Mouse (Mus musculus) brain, embryonic 14.5 days (tissue): ENCODE results near the gene Sumo1.

ENCODE experiments used
- CTCF ChIP-seq: fragments of 200-500 bp; IDR thresholded peaks from 2 replicates; pipeline ENCODE4 v1.5.1; 2012; ENCODE audit warnings: inconsistent platforms, mild to moderate bottlenecking, moderate library complexity, borderline replicate concordance; ENCODE audit not compliant: insufficient read depth, insufficient read length; ENCODE audit errors: extremely low read depth
- POLR2A ChIP-seq: fragments of 200-500 bp; IDR thresholded peaks from 2 replicates; pipeline ENCODE4 v1.6.1; 2012; ENCODE audit warnings: mild to moderate bottlenecking, inconsistent platforms, borderline replicate concordance; ENCODE audit not compliant: poor library complexity, insufficient read depth, insufficient read length, severe bottlenecking; ENCODE audit errors: extremely low read depth

- TF ChIP-seq CTCF = no peak
- no peak for TF ChIP-seq POLR2A
Measured at GRCm38 (mm10) chr1:59542231-59542630, 128.4 kb downstream of the Sumo1 start.
